Mouse (Mus musculus): ENCODE results near the gene Pabpn1l. TPM values are rescaled to one million over a fixed set of nuclear protein-coding genes. Genes with fewer than 3 reads are reported as not detected.

Gene Pabpn1l
- polyA plus RNA-seq, 1 experiment from 2014 or later, result not detected

GRCm38 (mm10) chr8:122663106-122663505, 40.6 kb upstream of the Pabpn1l start:
- H3K4me2 ChIP-seq, result no peak overlapping the region
- no peak overlapping the region for H3K4me3 ChIP-seq (replicated peaks)
- 0 out of 2 replicates have a peak overlapping the region, but pooled peaks have one; percentile 20 for H3K27ac ChIP-seq
- H3K36me3 ChIP-seq, result peaks cover 17% of the 10 kb centered on the region
- peaks cover 9% of the 10 kb centered on the region for H3K27me3 ChIP-seq
- DNase-seq (no peak), ATAC-seq (ENCODE audit: low read depth) (no peak)
- no peak overlapping the region for H3K9ac ChIP-seq
- peaks cover 54% of the 10 kb centered on the region for H3K4me1 ChIP-seq (replicated peaks)
- no peaks in the 10 kb centered on the region for H3K9me3 ChIP-seq (replicated peaks)
- WGBS (ENCODE audit: insufficient replicate concordance), result 75% methylated on average over 3 of the region's 3 CpGs

GRCm38 (mm10) chr8:122661894-122662293, 39.4 kb upstream of the Pabpn1l start:
- Histone ChIP-seq H3K4me2 (no peak overlapping the region), H3K4me3 (replicated peaks) (no peak overlapping the region), H3K36me3 (peaks cover 21% of the 10 kb centered on the region), H3K4me1 (replicated peaks) (peaks cover 42% of the 10 kb centered on the region), H3K27me3 (no peaks in the 10 kb centered on the region), H3K9me3 (replicated peaks) (no peaks in the 10 kb centered on the region), H3K9ac (no peak overlapping the region), H3K27ac (no peak overlapping the region)
- ATAC-seq (ENCODE audit: low read depth) (no peak), DNase-seq (no peak)
- WGBS (ENCODE audit: insufficient replicate concordance), result 85% methylated on average over 2 of the region's 2 CpGs

GRCm38 (mm10) chr8:122661138-122661537, 38.6 kb upstream of the Pabpn1l start:
- DNase-seq (no peak), ATAC-seq (ENCODE audit: low read depth) (no peak)
- no peak overlapping the region for H3K9ac ChIP-seq
- no peaks in the 10 kb centered on the region for H3K27me3 ChIP-seq
- peaks cover 24% of the 10 kb centered on the region for H3K36me3 ChIP-seq
- no peak overlapping the region for H3K27ac ChIP-seq
- H3K4me2 ChIP-seq, result no peak overlapping the region
- no peak overlapping the region for H3K4me3 ChIP-seq (replicated peaks)
- peaks cover 37% of the 10 kb centered on the region for H3K4me1 ChIP-seq (replicated peaks)
- WGBS (ENCODE audit: insufficient replicate concordance), result 75% methylated on average over 7 of the region's 7 CpGs
- H3K9me3 ChIP-seq (replicated peaks), result no peaks in the 10 kb centered on the region

GRCm38 (mm10) chr8:122660022-122660421, 37.5 kb upstream of the Pabpn1l start:
- DNase-seq (no peak), ATAC-seq (ENCODE audit: low read depth) (no peak)
- Histone ChIP-seq H3K4me1 (replicated peaks) (peaks cover 30% of the 10 kb centered on the region), H3K4me2 (no peak overlapping the region), H3K27ac (no peak overlapping the region), H3K36me3 (peaks cover 27% of the 10 kb centered on the region), H3K27me3 (no peaks in the 10 kb centered on the region), H3K9me3 (replicated peaks) (no peaks in the 10 kb centered on the region), H3K4me3 (replicated peaks) (no peak overlapping the region), H3K9ac (no peak overlapping the region)
- 55% methylated on average over 2 of the region's 2 CpGs for WGBS (ENCODE audit: insufficient replicate concordance)

GRCm38 (mm10) chr8:122658807-122659160, 36.2 kb upstream of the Pabpn1l start:
- Histone ChIP-seq H3K27me3 (no peaks in the 10 kb centered on the region), H3K4me3 (replicated peaks) (no peak overlapping the region), H3K4me2 (no peak overlapping the region), H3K9ac (no peak overlapping the region), H3K9me3 (replicated peaks) (no peaks in the 10 kb centered on the region), H3K36me3 (peaks cover 28% of the 10 kb centered on the region; the same call in 1 of the 2 replicates), H3K4me1 (replicated peaks) (peaks cover 22% of the 10 kb centered on the region), H3K27ac (no peak overlapping the region)
- DNase-seq, result no peak
- ATAC-seq (ENCODE audit: low read depth), result no peak
- 77% methylated on average over 9 of the region's 9 CpGs for WGBS (ENCODE audit: insufficient replicate concordance)

GRCm38 (mm10) chr8:122658149-122658806, 35.7 kb upstream of the Pabpn1l start:
- DNase-seq (no peak), ATAC-seq (ENCODE audit: low read depth) (no peak)
- no peaks in the 10 kb centered on the region for H3K27me3 ChIP-seq
- H3K4me3 ChIP-seq (replicated peaks), result no peak overlapping the region
- peaks cover 28% of the 10 kb centered on the region; the same call in 1 of the 2 replicates for H3K36me3 ChIP-seq
- H3K4me2 ChIP-seq, result no peak overlapping the region
- H3K9me3 ChIP-seq (replicated peaks), result no peaks in the 10 kb centered on the region
- no peak overlapping the region for H3K9ac ChIP-seq
- 77% methylated on average over 10 of the region's 10 CpGs for WGBS (ENCODE audit: insufficient replicate concordance)
- peaks cover 17% of the 10 kb centered on the region; the same call in 1 of the 2 replicates for H3K4me1 ChIP-seq (replicated peaks)
- no peak overlapping the region for H3K27ac ChIP-seq

GRCm38 (mm10) chr8:122656056-122656999, 33.8 kb upstream of the Pabpn1l start:
- no peak for ATAC-seq (ENCODE audit: low read depth)
- Histone ChIP-seq H3K4me3 (replicated peaks) (no peak overlapping the region), H3K9me3 (replicated peaks) (no peaks in the 10 kb centered on the region), H3K4me2 (no peak overlapping the region), H3K9ac (no peak overlapping the region), H3K27ac (no peak overlapping the region), H3K36me3 (peaks cover 28% of the 10 kb centered on the region; the same call in 1 of the 2 replicates), H3K27me3 (no peaks in the 10 kb centered on the region), H3K4me1 (replicated peaks) (peaks cover 10% of the 10 kb centered on the region; the same call in 1 of the 2 replicates)
- WGBS (ENCODE audit: insufficient replicate concordance), result 71% methylated on average over 13 of the region's 13 CpGs
- DNase-seq, result no peak

GRCm38 (mm10) chr8:122654768-122655167, 32.2 kb upstream of the Pabpn1l start:
- ATAC-seq (ENCODE audit: low read depth) (no peak), DNase-seq (no peak)
- Histone ChIP-seq H3K27ac (no peak overlapping the region), H3K4me1 (replicated peaks) (peaks cover 10% of the 10 kb centered on the region; the same call in 1 of the 2 replicates), H3K4me3 (replicated peaks) (no peak overlapping the region), H3K36me3 (peaks cover 33% of the 10 kb centered on the region), H3K4me2 (no peak overlapping the region), H3K9ac (no peak overlapping the region), H3K9me3 (replicated peaks) (no peaks in the 10 kb centered on the region), H3K27me3 (no peaks in the 10 kb centered on the region)
- 81% methylated on average over 7 of the region's 7 CpGs for WGBS (ENCODE audit: insufficient replicate concordance)

GRCm38 (mm10) chr8:122652643-122653042, 30.1 kb upstream of the Pabpn1l start:
- no peak overlapping the region for H3K4me2 ChIP-seq
- WGBS (ENCODE audit: insufficient replicate concordance), result 69% methylated on average over 6 of the region's 6 CpGs
- H3K36me3 ChIP-seq, result peaks cover 39% of the 10 kb centered on the region
- ATAC-seq (ENCODE audit: low read depth) (no peak), DNase-seq (no peak)
- no peak overlapping the region for H3K4me3 ChIP-seq (replicated peaks)
- no peaks in the 10 kb centered on the region for H3K9me3 ChIP-seq (replicated peaks)
- H3K4me1 ChIP-seq (replicated peaks), result peaks cover 10% of the 10 kb centered on the region; the same call in 1 of the 2 replicates
- H3K27ac ChIP-seq, result no peak overlapping the region
- H3K9ac ChIP-seq, result no peak overlapping the region
- H3K27me3 ChIP-seq, result no peaks in the 10 kb centered on the region

GRCm38 (mm10) chr8:122651326-122651921, 28.9 kb upstream of the Pabpn1l start:
- Histone ChIP-seq H3K9ac (no peak overlapping the region), H3K4me3 (replicated peaks) (no peak overlapping the region), H3K27ac (no peak overlapping the region), H3K4me2 (no peak overlapping the region), H3K9me3 (replicated peaks) (no peaks in the 10 kb centered on the region), H3K27me3 (no peaks in the 10 kb centered on the region), H3K36me3 (peaks cover 49% of the 10 kb centered on the region), H3K4me1 (replicated peaks) (peaks cover 10% of the 10 kb centered on the region; the same call in 1 of the 2 replicates)
- WGBS (ENCODE audit: insufficient replicate concordance), result 74% methylated on average over 16 of the region's 16 CpGs
- DNase-seq (no peak), ATAC-seq (ENCODE audit: low read depth) (no peak)
